Mouse (Mus musculus) heart, adult 18-20 months (tissue): Measurements from ENCODE around the gene Dock4. TPM values are rescaled to one million over a fixed set of nuclear protein-coding genes. Genes with fewer than 3 reads are reported as not detected.
A peak's percentile ranks its signal among the peaks of the same experiment; 100 is the strongest.

Experiments used
- DNase-seq, 2 experiments: peaks; one replicate each; pipeline ENCODE4 v3.0.0; 2021 to 2022; ENCODE audit warnings: mixed read lengths in 1 of 2
- total RNA-seq, 2 experiments: library from RNA; stranded (reverse); gene quantifications; 2 replicates each; pipeline ENCODE4 v1.2.3; 2021

The Dock4 gene
- total RNA-seq, 2 experiments from 2014 or later: 11.9 to 13.9 TPM

- DNase-seq: no peak
Observed at GRCm38 (mm10) chr12:40885377-40885776, 439.6 kb downstream of the Dock4 start.

DNA sequence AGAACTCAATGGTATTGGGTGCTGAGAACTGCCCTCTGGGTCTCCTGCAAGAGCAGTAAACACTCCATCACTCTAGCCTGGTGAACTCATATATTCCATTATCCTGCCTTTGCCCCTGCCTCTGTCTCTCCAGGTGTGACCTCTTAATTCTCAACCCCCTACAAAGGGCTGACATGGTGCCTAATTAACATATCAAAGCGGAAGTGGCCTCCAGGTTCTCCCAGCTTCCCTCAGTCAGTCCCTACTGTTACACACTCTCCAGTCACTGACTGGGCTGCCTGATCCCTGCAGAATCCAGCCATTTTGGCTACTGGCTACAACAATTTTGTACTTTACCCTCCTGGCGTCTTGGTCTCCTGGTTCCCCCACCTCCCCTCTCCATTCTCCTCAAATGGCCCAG, 441.7 kb downstream of the Dock4 start:
- no peak for DNase-seq

- peak in 1 of 2 experiments; percentile 3 for DNase-seq
Observed at GRCm38 (mm10) chr12:40888261-40888791, 442.6 kb downstream of the Dock4 start.

- DNase-seq: no peak
Observed at GRCm38 (mm10) chr12:40888829-40889228, 443.1 kb downstream of the Dock4 start.

DNA sequence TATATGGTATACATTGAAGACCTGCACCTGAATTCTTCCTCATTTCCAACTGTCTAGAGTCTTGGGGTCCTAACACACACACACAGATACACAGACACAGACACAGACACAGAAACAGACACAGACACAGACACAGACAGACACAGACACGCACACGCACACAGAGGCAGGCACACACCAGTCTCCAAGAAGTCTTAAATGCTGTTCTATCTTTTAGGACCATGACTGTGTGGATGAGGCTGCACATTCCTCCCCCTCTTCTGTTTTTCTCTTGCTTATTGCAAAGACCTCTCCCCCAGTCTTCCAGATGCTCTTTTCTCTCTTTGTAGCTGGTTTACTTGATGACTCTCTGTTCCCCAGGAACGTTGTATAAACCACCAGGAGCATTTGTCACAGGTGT, 443.8 kb downstream of the Dock4 start:
- DNase-seq: no peak

DNA sequence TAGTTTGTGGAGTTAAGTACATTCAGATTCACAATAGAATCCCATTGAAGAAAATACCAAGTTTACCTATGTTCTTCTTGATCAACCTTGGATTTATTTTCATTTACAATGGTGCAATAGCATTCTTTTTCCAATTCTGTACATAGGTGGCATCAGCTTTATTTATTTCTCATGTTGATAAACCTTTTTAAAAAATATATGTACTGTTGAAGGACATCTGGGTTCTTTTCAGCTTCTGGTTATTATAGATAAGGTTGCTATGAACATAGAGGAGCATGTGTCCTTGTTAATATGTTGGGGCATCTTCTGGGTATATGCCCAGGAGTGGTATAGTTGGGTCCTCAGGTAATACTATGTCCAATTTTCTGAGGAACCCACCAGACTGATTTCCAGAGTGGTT, 445.4 kb downstream of the Dock4 start:
- DNase-seq: no peak

DNA sequence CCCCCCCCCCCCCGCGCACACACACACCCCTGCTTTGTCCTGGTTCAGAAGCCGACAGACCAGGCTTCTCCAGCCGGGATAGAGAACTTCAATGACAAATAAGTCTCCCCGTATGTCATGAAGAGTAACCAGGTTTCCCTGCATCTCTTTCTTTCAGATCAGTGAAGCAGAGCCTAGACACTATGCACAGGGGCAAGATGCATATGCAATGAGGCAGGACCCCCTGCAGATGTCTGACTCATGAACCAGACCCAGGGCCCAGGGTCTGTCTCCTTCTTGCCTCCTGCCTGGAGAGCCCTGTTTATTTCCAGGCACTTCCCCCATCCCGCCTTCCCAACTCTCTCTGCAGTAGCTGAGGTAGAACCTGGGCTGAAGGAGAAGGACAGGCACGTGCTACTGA, 448.0 kb downstream of the Dock4 start:
- DNase-seq: no peak

- DNase-seq: no peak
Observed at GRCm38 (mm10) chr12:40894695-40895094, 448.9 kb downstream of the Dock4 start.

Other genes with a start within 250 kb of the Dock4 start
- 10 to 100 TPM; 50.9 to 60.2 TPM for gene Lsmem1, start 246.5 kb upstream of the Dock4 start, total RNA-seq
- 100 to 1,000 TPM in 1 of 2 experiments, 10 to 100 TPM in 1; 98.6 to 105 TPM for gene Ifrd1, start 197.4 kb upstream of the Dock4 start, total RNA-seq
- gene Zfp277, start 50 bp upstream of the Dock4 start, total RNA-seq: 10 to 100 TPM; 11.6 to 13.1 TPM